ENCODE assay signal across 9 mouse cellular contexts in genomic region chr2:78931358-78931757, GRCm38 (mm10).
DNase-seq lines count a peak whose midpoint lies in the region; ATAC-seq and TF ChIP-seq lines count a peak whose summit lies in the region.
"Had no signal": no experiment of that assay in that cellular context is flagged by ENCODE, and none has a peak within 500 bp of the region (broad histone marks: within the 10 kb centered on the region; RNA-seq: fewer than 3 reads in every experiment).

No protein-coding gene starts in this region.

- no peaks in the 10 kb centered on the region for H3K36me3 ChIP-seq in midbrain, embryonic 14.5 days (ENCODE audit: control insufficient read depth, insufficient read depth, low read length)
- 0 out of 2 replicates have a peak, but pooled peaks cover 4% of the 10 kb centered on the region for H3K36me3 ChIP-seq in midbrain, embryonic 10.5 days
- H3K36me3 ChIP-seq in splenic B cell, adult 2 months (ENCODE audit: control insufficient read depth, insufficient read depth, low read length, poor library complexity, severe bottlenecking), result no peaks in the 10 kb centered on the region
- no peaks in the 10 kb centered on the region for H3K36me3 ChIP-seq in intestine, embryonic 15.5 days

- intact Hi-C loops in gastrocnemius, adult 2 months (cut with DNase I), result no loop called here

- no peaks in the 10 kb centered on the region for H3K9me3 ChIP-seq in midbrain, embryonic 14.5 days (ENCODE audit: control insufficient read depth, low read length)
- no peaks in the 10 kb centered on the region for H3K9me3 ChIP-seq in midbrain, embryonic 10.5 days (replicated peaks)
- H3K9me3 ChIP-seq in intestine, embryonic 15.5 days, result no peaks in the 10 kb centered on the region

- 48% methylated on average over 2 of the region's 2 CpGs for WGBS in midbrain, embryonic 14.5 days
- 53% methylated on average over 2 of the region's 2 CpGs for WGBS in midbrain, embryonic 10.5 days
- 42% methylated on average over 2 of the region's 2 CpGs for WGBS in intestine, embryonic 15.5 days

- H3K4me3 ChIP-seq in gastrocnemius, adult 2 months, result no peak overlapping the region
- H3K4me3 ChIP-seq in midbrain, embryonic 14.5 days (replicated peaks; ENCODE audit: low read depth, low read length), result no peak overlapping the region
- H3K4me3 ChIP-seq in midbrain, embryonic 10.5 days, result no peak overlapping the region
- no peak overlapping the region for H3K4me3 ChIP-seq in intestine, embryonic 15.5 days (replicated peaks)

- H3K4me1 ChIP-seq in midbrain, embryonic 14.5 days (ENCODE audit: control insufficient read depth, insufficient read depth, low read length), result no peaks in the 10 kb centered on the region
- H3K4me1 ChIP-seq in midbrain, embryonic 10.5 days, result no peaks in the 10 kb centered on the region
- no peaks in the 10 kb centered on the region for H3K4me1 ChIP-seq in intestine, embryonic 15.5 days (replicated peaks)

- H3K27ac ChIP-seq in gastrocnemius, adult 2 months, result no peak overlapping the region
- H3K27ac ChIP-seq in midbrain, embryonic 14.5 days (replicated peaks; ENCODE audit: low read depth, low read length), result no peak overlapping the region
- no peak overlapping the region for H3K27ac ChIP-seq in midbrain, embryonic 10.5 days (replicated peaks)
- no peak overlapping the region for H3K27ac ChIP-seq in intestine, embryonic 15.5 days

- no peak overlapping the region for H3K9ac ChIP-seq in midbrain, embryonic 14.5 days (replicated peaks; ENCODE audit: low read length)
- no peak overlapping the region for H3K9ac ChIP-seq in intestine, embryonic 15.5 days

- no peak for ATAC-seq in midbrain, embryonic 14.5 days (ENCODE audit: low FRiP score, low TSS enrichment)
- no peak for ATAC-seq in intestine, embryonic 15.5 days

- H3K27me3 ChIP-seq in midbrain, embryonic 14.5 days (ENCODE audit: control insufficient read depth, insufficient read depth, low read length), result no peaks in the 10 kb centered on the region
- no peaks in the 10 kb centered on the region for H3K27me3 ChIP-seq in midbrain, embryonic 10.5 days (ENCODE audit: low read depth, poor library complexity, severe bottlenecking)
- no peaks in the 10 kb centered on the region for H3K27me3 ChIP-seq in splenic B cell, adult 2 months (ENCODE audit: control insufficient read depth, insufficient read depth, low read length, poor library complexity, severe bottlenecking)
- H3K27me3 ChIP-seq in intestine, embryonic 15.5 days (replicated peaks), result no peaks in the 10 kb centered on the region

- no peak for DNase-seq in gastrocnemius, adult 2 months
- DNase-seq in gastrocnemius, postnatal 4 days (ENCODE audit: low spot score in 2 of 2), result no peak
- DNase-seq in midbrain, embryonic 14.5 days, result peak; percentile 62
- DNase-seq in midbrain, embryonic 10.5 days (ENCODE audit: low spot score), result no peak
- DNase-seq in embryo, embryonic 11 days, result peak; percentile 58
- DNase-seq in splenic B cell, adult 2 months (ENCODE audit: low read depth, low spot score), result peak; percentile 65
- DNase-seq in cerebellum, adult 8-10 months, result no peak
- DNase-seq: lung, adult 18-20 months had no signal

- H3K4me2 ChIP-seq in midbrain, embryonic 14.5 days (ENCODE audit: low read length), result no peak overlapping the region
- H3K4me2 ChIP-seq in intestine, embryonic 15.5 days (replicated peaks), result no peak overlapping the region

- peak; percentile 52 for TF ChIP-seq CTCF in gastrocnemius, adult 2 months (IDR thresholded peaks at IDR 0.05)

Comparison
In these comparisons a context has a peak if more than half of its experiments do, and no peak if none do; other contexts are left out.
1. DNase-seq: peak in midbrain, embryonic 14.5 days (single experiment), embryo, embryonic 11 days (single experiment) and splenic B cell, adult 2 months (single experiment); none in gastrocnemius, adult 2 months (single experiment), gastrocnemius, postnatal 4 days (0 of 2), midbrain, embryonic 10.5 days (single experiment) and cerebellum, adult 8-10 months (single experiment).